Mouse (Mus musculus) intestine, postnatal 0 days (tissue): ENCODE results near the gene Cldn13. TPM values are rescaled to one million over a fixed set of nuclear protein-coding genes. Genes with fewer than 3 reads are reported as not detected.
A peak's percentile ranks its signal among the peaks of the same experiment; 100 is the strongest.

Source experiments
- ATAC-seq: fragments of 200-750 bp; cut with Nextera tagmentation; 2 replicates; pipeline ENCODE4 v1.8.0; 2017; ENCODE audit warnings: mild to moderate bottlenecking, moderate TSS enrichment, moderate library complexity
- H3K27ac ChIP-seq: fragments of 300-500 bp; sonication (generic); 2 replicates; pipeline ENCODE4 v1.5.1; 2014; ENCODE audit warnings: mild to moderate bottlenecking, low read depth, low read length, moderate library complexity
- H3K27me3 ChIP-seq: fragments of 300-500 bp; sonication (generic); replicated peaks from 2 replicates; pipeline ENCODE4 v1.6.1; 2014; ENCODE audit warnings: low read length, mixed read lengths; ENCODE audit not compliant: control insufficient read depth, insufficient read depth
- H3K36me3 ChIP-seq: fragments of 300-500 bp; sonication (generic); 2 replicates; pipeline ENCODE4 v1.6.1; 2014; ENCODE audit warnings: mild to moderate bottlenecking, moderate library complexity; ENCODE audit not compliant: control insufficient read depth, insufficient read depth
- H3K4me1 ChIP-seq: fragments of 300-500 bp; sonication (generic); replicated peaks from 2 replicates; pipeline ENCODE4 v1.6.1; 2014; ENCODE audit warnings: antibody characterized with exemption, low read length, mixed read lengths; ENCODE audit not compliant: control insufficient read depth, insufficient read depth
- H3K4me2 ChIP-seq: fragments of 300-500 bp; sonication (generic); replicated peaks from 2 replicates; pipeline ENCODE4 v1.6.1; 2014; ENCODE audit warnings: low read depth, mild to moderate bottlenecking, moderate library complexity
- H3K4me3 ChIP-seq: fragments of 300-500 bp; sonication (generic); 2 replicates; pipeline ENCODE4 v1.5.1; 2014; ENCODE audit warnings: low read depth, low read length
- H3K9ac ChIP-seq: fragments of 300-500 bp; sonication (generic); 2 replicates; pipeline ENCODE4 v1.6.1; 2014; ENCODE audit warnings: mild to moderate bottlenecking, low read depth, low read length
- H3K9me3 ChIP-seq: fragments of 300-500 bp; sonication (generic); 2 replicates; pipeline ENCODE4 v1.6.1; 2016; ENCODE audit warnings: mixed run types; ENCODE audit not compliant: control insufficient read depth
- CTCF ChIP-seq: sonication (generic); IDR thresholded peaks from 2 replicates; pipeline ENCODE4 v1.5.1; 2016; ENCODE audit warnings: low read depth, mild to moderate bottlenecking, control low read depth, antibody characterized with exemption, moderate library complexity
- WGBS: fragments of 180-500 bp; shearing (Covaris S2); extraction: QIAGEN DNeasy Blood & Tissue Kit; methylation state at CpG from one replicate; pipeline ENCODE4 v1.1.7; 2014; 5-methylcytosine and 5-hydroxymethylcytosine counted together
- polyA plus RNA-seq: library from polyadenylated mRNA; unstranded; fragments of >200 nt; fragmentation: Nextera tagmentation; extraction: Ambion mirVana; gene quantifications from 2 replicates; pipeline ENCODE4 v1.2.1, GENCODE M21; 2015

Cldn13 gene
- polyA plus RNA-seq, 1 experiment from 2014 or later, result not detected

GRCm38 (mm10) chr5:134932179-134932902 lies 17.0 kb upstream of the Cldn13 start, which contains the start of gene Mettl27:
Gene Mettl27, plus strand, starts transcription at chr5:134932368.
- no peaks in the 10 kb centered on the region for H3K9me3 ChIP-seq
- H3K27me3 ChIP-seq, result no peaks in the 10 kb centered on the region
- no peak for TF ChIP-seq CTCF
- ATAC-seq, result peak; percentile 94
- peaks cover 11% of the 10 kb centered on the region; the same call in 1 of the 2 replicates for H3K36me3 ChIP-seq
- WGBS, result under 1% methylated on average over 39 of the region's 41 CpGs
- H3K4me3 ChIP-seq, result peak within 1 kb of the TSS; percentile 78
- H3K9ac ChIP-seq, result peak within 1 kb of the TSS; percentile 74
- H3K27ac ChIP-seq, result peak within 1 kb of the TSS; percentile 95
- peak within 1 kb of the TSS; percentile 91 for H3K4me2 ChIP-seq
- 0 out of 2 replicates have a peak, but pooled peaks cover 3% of the 10 kb centered on the region for H3K4me1 ChIP-seq

GRCm38 (mm10) chr5:134929988-134930387 lies 14.7 kb upstream of the Cldn13 start:
- no peak overlapping the region for H3K4me3 ChIP-seq
- WGBS, result 83% methylated on average over 2 of the region's 2 CpGs
- ATAC-seq, result no peak

GRCm38 (mm10) chr5:134926726-134927125 lies 11.4 kb upstream of the Cldn13 start:
- no peak overlapping the region for H3K4me2 ChIP-seq
- WGBS, result 68% methylated on average over 4 of the region's 4 CpGs
- no peaks in the 10 kb centered on the region for H3K27me3 ChIP-seq
- no peak for ATAC-seq
- H3K9me3 ChIP-seq, result no peaks in the 10 kb centered on the region
- TF ChIP-seq CTCF, result no peak
- H3K27ac ChIP-seq, result no peak overlapping the region
- H3K36me3 ChIP-seq, result no peaks in the 10 kb centered on the region
- no peak overlapping the region for H3K4me3 ChIP-seq
- no peak overlapping the region for H3K9ac ChIP-seq
- H3K4me1 ChIP-seq, result no peaks in the 10 kb centered on the region

More at GRCm38 (mm10) chr5:134929988-134930387, 14.7 kb upstream of the Cldn13 start:
- H3K4me2 ChIP-seq, result no peak overlapping the region
- H3K36me3 ChIP-seq, result peaks cover 8% of the 10 kb centered on the region; the same call in 1 of the 2 replicates
- no peaks in the 10 kb centered on the region for H3K9me3 ChIP-seq
- 0 out of 2 replicates have a peak, but pooled peaks cover 3% of the 10 kb centered on the region for H3K4me1 ChIP-seq
- H3K27me3 ChIP-seq, result no peaks in the 10 kb centered on the region
- no peak overlapping the region for H3K9ac ChIP-seq
- TF ChIP-seq CTCF, result no peak
- no peak overlapping the region for H3K27ac ChIP-seq

- Histone ChIP-seq H3K27ac (no peak overlapping the region), H3K4me2 (no peak overlapping the region), H3K4me1 (no peaks in the 10 kb centered on the region), H3K9ac (no peak overlapping the region), H3K4me3 (no peak overlapping the region), H3K27me3 (no peaks in the 10 kb centered on the region), H3K36me3 (no peaks in the 10 kb centered on the region), H3K9me3 (no peaks in the 10 kb centered on the region)
- TF ChIP-seq CTCF, result no peak
- ATAC-seq, result no peak
- WGBS, result 68% methylated on average over 6 of the region's 6 CpGs
Observed at GRCm38 (mm10) chr5:134923141-134923540, 7.8 kb upstream of the Cldn13 start.

GRCm38 (mm10) chr5:134921106-134921505 lies 5.8 kb upstream of the Cldn13 start:
- Histone ChIP-seq H3K27ac (no peak overlapping the region), H3K4me3 (no peak overlapping the region), H3K4me1 (no peaks in the 10 kb centered on the region), H3K9ac (no peak overlapping the region), H3K27me3 (no peaks in the 10 kb centered on the region), H3K9me3 (no peaks in the 10 kb centered on the region), H3K4me2 (no peak overlapping the region), H3K36me3 (no peaks in the 10 kb centered on the region)
- no peak for TF ChIP-seq CTCF
- ATAC-seq, result no peak
- 88% methylated on average over 8 of the region's 8 CpGs for WGBS

- TF ChIP-seq CTCF, result no peak
- ATAC-seq, result no peak
- Histone ChIP-seq H3K27ac (no peak overlapping the region), H3K9me3 (no peaks in the 10 kb centered on the region), H3K4me2 (no peak overlapping the region), H3K4me1 (no peaks in the 10 kb centered on the region), H3K4me3 (no peak overlapping the region), H3K9ac (no peak overlapping the region), H3K36me3 (no peaks in the 10 kb centered on the region), H3K27me3 (no peaks in the 10 kb centered on the region)
- 72% methylated on average over 6 of the region's 6 CpGs for WGBS
Observed at GRCm38 (mm10) chr5:134920106-134920687, 4.9 kb upstream of the Cldn13 start.
